Mouse (Mus musculus) neural tube, embryonic 14.5 days (tissue): ENCODE results near the gene Plch2. TPM values are rescaled to one million over a fixed set of nuclear protein-coding genes. Genes with fewer than 3 reads are reported as not detected.

ENCODE experiments used
- ATAC-seq: fragments of 200-750 bp; cut with Nextera tagmentation; 2 replicates; pipeline ENCODE4 v1.8.0; 2017; ENCODE audit warnings: low read depth, mild to moderate bottlenecking, moderate TSS enrichment, moderate library complexity
- H3K27ac ChIP-seq: fragments of 300-500 bp; sonication (generic); 2 replicates; pipeline ENCODE4 v1.5.1; 2014; ENCODE audit warnings: low read depth, mild to moderate bottlenecking, control low read depth, low read length, moderate library complexity, mixed read lengths
- H3K27me3 ChIP-seq: fragments of 300-500 bp; sonication (generic); 2 replicates; pipeline ENCODE4 v1.6.1; 2014; ENCODE audit warnings: low read length; ENCODE audit not compliant: control insufficient read depth, insufficient read depth
- H3K36me3 ChIP-seq: fragments of 300-500 bp; sonication (generic); 2 replicates; pipeline ENCODE4 v1.6.1; 2014; ENCODE audit warnings: low read length, mixed read lengths; ENCODE audit not compliant: control insufficient read depth, insufficient read depth
- H3K4me1 ChIP-seq: fragments of 300-500 bp; sonication (generic); 2 replicates; pipeline ENCODE4 v1.6.1; 2014; ENCODE audit warnings: low read length; ENCODE audit not compliant: control insufficient read depth, insufficient read depth
- H3K4me2 ChIP-seq: fragments of 300-500 bp; sonication (generic); 2 replicates; pipeline ENCODE4 v1.6.1; 2014; ENCODE audit warnings: mild to moderate bottlenecking, low read depth, low read length, control low read depth
- H3K4me3 ChIP-seq: fragments of 300-500 bp; sonication (generic); 2 replicates; pipeline ENCODE4 v1.5.1; 2014; ENCODE audit warnings: low read depth, low read length, control low read depth, mixed read lengths
- H3K9ac ChIP-seq: fragments of 300-500 bp; sonication (generic); replicated peaks from 2 replicates; pipeline ENCODE4 v1.6.1; 2014; ENCODE audit warnings: low read depth, mild to moderate bottlenecking, control low read depth, low read length, mixed read lengths
- H3K9me3 ChIP-seq: fragments of 300-500 bp; sonication (generic); 2 replicates; pipeline ENCODE4 v1.6.1; 2016; ENCODE audit warnings: low read length; ENCODE audit not compliant: control insufficient read depth
- WGBS: fragments of 180-500 bp; shearing (Covaris S2); extraction: QIAGEN DNeasy Blood & Tissue Kit; methylation state at CpG from one replicate; pipeline ENCODE4 v1.1.7; 2014; 5-methylcytosine and 5-hydroxymethylcytosine counted together
- polyA plus RNA-seq: library from polyadenylated mRNA; unstranded; fragments of >200 nt; fragmentation: Nextera tagmentation; extraction: Ambion mirVana; gene quantifications from 2 replicates; pipeline ENCODE4 v1.2.1, GENCODE M21; 2014

The Plch2 gene
- polyA plus RNA-seq, 1 experiment from 2014 or later = 16.0 TPM

- H3K36me3 ChIP-seq = no peaks in the 10 kb centered on the region
- ATAC-seq = peak; percentile 58; the same call in 1 of the 2 replicates
- no peaks in the 10 kb centered on the region for H3K27me3 ChIP-seq
- peaks cover 3% of the 10 kb centered on the region; the same call in 1 of the 2 replicates for H3K4me1 ChIP-seq
- H3K4me3 ChIP-seq = no peak overlapping the region
- H3K4me2 ChIP-seq = no peak overlapping the region
- WGBS = 24% methylated on average over 2 of the region's 2 CpGs
- H3K27ac ChIP-seq = no peak overlapping the region
- H3K9me3 ChIP-seq = no peaks in the 10 kb centered on the region
- no peak overlapping the region for H3K9ac ChIP-seq
Measured at GRCm38 (mm10) chr4:154944121-154944590, 112.4 kb downstream of the Plch2 start.

GRCm38 (mm10) chr4:154943323-154944039, 113.1 kb downstream of the Plch2 start:
- no peak overlapping the region for H3K4me2 ChIP-seq
- 95% methylated on average over 6 of the region's 6 CpGs for WGBS
- ATAC-seq = no peak

GRCm38 (mm10) chr4:154942632-154943322, 113.8 kb downstream of the Plch2 start:
- ATAC-seq = no peak
- Histone ChIP-seq H3K9me3 (no peaks in the 10 kb centered on the region), H3K36me3 (no peaks in the 10 kb centered on the region), H3K9ac (no peak overlapping the region), H3K4me3 (no peak overlapping the region), H3K4me1 (peaks cover 3% of the 10 kb centered on the region; the same call in 1 of the 2 replicates), H3K4me2 (no peak overlapping the region), H3K27ac (no peak overlapping the region), H3K27me3 (no peaks in the 10 kb centered on the region)
- 86% methylated on average over 10 of the region's 10 CpGs for WGBS

More at GRCm38 (mm10) chr4:154943323-154944039, 113.1 kb downstream of the Plch2 start:
- Histone ChIP-seq H3K27me3 (no peaks in the 10 kb centered on the region), H3K4me3 (no peak overlapping the region), H3K27ac (no peak overlapping the region), H3K4me1 (peaks cover 3% of the 10 kb centered on the region; the same call in 1 of the 2 replicates), H3K36me3 (no peaks in the 10 kb centered on the region), H3K9me3 (no peaks in the 10 kb centered on the region), H3K9ac (no peak overlapping the region)

- no peak for ATAC-seq
- Histone ChIP-seq H3K9me3 (no peaks in the 10 kb centered on the region), H3K27me3 (no peaks in the 10 kb centered on the region), H3K4me3 (no peak overlapping the region), H3K4me1 (peaks cover 3% of the 10 kb centered on the region; the same call in 1 of the 2 replicates), H3K4me2 (no peak overlapping the region), H3K9ac (no peak overlapping the region), H3K36me3 (no peaks in the 10 kb centered on the region), H3K27ac (no peak overlapping the region)
- 97% methylated on average over 5 of the region's 5 CpGs for WGBS
Measured at GRCm38 (mm10) chr4:154941831-154942230, 114.8 kb downstream of the Plch2 start.

- Histone ChIP-seq H3K4me2 (no peak overlapping the region), H3K4me3 (no peak overlapping the region), H3K9ac (no peak overlapping the region), H3K27ac (no peak overlapping the region), H3K36me3 (no peaks in the 10 kb centered on the region), H3K27me3 (no peaks in the 10 kb centered on the region), H3K4me1 (no peaks in the 10 kb centered on the region), H3K9me3 (no peaks in the 10 kb centered on the region)
- WGBS = 88% methylated on average over 2 of the region's 2 CpGs
- ATAC-seq = no peak
Measured at GRCm38 (mm10) chr4:154940156-154940555, 116.4 kb downstream of the Plch2 start.

DNA sequence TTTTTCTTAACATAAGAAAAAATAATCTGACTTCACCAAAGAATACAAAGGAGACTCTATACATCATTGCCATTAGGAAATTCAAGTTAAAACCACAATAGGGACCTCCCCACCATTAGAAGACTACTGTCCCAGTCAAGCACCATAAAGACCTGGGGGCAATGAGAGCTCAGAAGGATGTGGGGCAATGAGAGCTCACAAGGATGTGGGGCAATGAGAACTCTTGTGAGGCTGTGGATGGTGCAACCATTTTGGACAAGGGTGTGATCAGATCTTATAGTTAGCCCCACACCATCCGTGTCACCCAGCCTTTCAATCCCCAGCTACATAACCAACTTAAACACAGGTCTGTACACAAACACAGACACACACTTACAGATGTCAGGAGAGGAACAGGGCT, 118.8 kb downstream of the Plch2 start:
- Histone ChIP-seq H3K27ac (no peak overlapping the region), H3K4me1 (no peaks in the 10 kb centered on the region), H3K27me3 (no peaks in the 10 kb centered on the region), H3K9me3 (no peaks in the 10 kb centered on the region), H3K36me3 (no peaks in the 10 kb centered on the region), H3K4me3 (no peak overlapping the region), H3K9ac (no peak overlapping the region), H3K4me2 (no peak overlapping the region)
- WGBS = 88% methylated on average over 1 of the region's 1 CpGs
- no peak for ATAC-seq

GRCm38 (mm10) chr4:154936542-154937255, 119.9 kb downstream of the Plch2 start:
- no peak overlapping the region for H3K27ac ChIP-seq
- ATAC-seq = no peak
- no peak overlapping the region for H3K9ac ChIP-seq
- 64% methylated on average over 8 of the region's 8 CpGs for WGBS
- no peaks in the 10 kb centered on the region for H3K9me3 ChIP-seq
- H3K27me3 ChIP-seq = no peaks in the 10 kb centered on the region
- H3K4me2 ChIP-seq = no peak overlapping the region
- H3K4me3 ChIP-seq = no peak overlapping the region
- H3K36me3 ChIP-seq = no peaks in the 10 kb centered on the region
- H3K4me1 ChIP-seq = no peaks in the 10 kb centered on the region

- Histone ChIP-seq H3K4me3 (no peak overlapping the region), H3K4me1 (no peaks in the 10 kb centered on the region), H3K27ac (no peak overlapping the region), H3K27me3 (no peaks in the 10 kb centered on the region), H3K9me3 (no peaks in the 10 kb centered on the region), H3K4me2 (no peak overlapping the region), H3K36me3 (no peaks in the 10 kb centered on the region), H3K9ac (no peak overlapping the region)
- no peak for ATAC-seq
- WGBS = 79% methylated on average over 7 of the region's 7 CpGs
Measured at GRCm38 (mm10) chr4:154935788-154936187, 120.8 kb downstream of the Plch2 start.
